Mouse (Mus musculus) olfactory bulb, adult 2 months (tissue): ENCODE data around the gene Lpin1.

Source experiments
- CTCF ChIP-seq: fragments of 200-500 bp; IDR thresholded peaks from 2 replicates; pipeline ENCODE4 v1.5.1; 2012; ENCODE audit warnings: low read depth, mild to moderate bottlenecking, low read length, moderate library complexity; ENCODE audit not compliant: insufficient read depth
- POLR2A ChIP-seq: fragments of 200-500 bp; IDR thresholded peaks from 2 replicates; pipeline ENCODE4 v1.6.1; 2012; ENCODE audit warnings: mild to moderate bottlenecking, low read depth, low read length, moderate library complexity; ENCODE audit not compliant: insufficient read depth

DNA sequence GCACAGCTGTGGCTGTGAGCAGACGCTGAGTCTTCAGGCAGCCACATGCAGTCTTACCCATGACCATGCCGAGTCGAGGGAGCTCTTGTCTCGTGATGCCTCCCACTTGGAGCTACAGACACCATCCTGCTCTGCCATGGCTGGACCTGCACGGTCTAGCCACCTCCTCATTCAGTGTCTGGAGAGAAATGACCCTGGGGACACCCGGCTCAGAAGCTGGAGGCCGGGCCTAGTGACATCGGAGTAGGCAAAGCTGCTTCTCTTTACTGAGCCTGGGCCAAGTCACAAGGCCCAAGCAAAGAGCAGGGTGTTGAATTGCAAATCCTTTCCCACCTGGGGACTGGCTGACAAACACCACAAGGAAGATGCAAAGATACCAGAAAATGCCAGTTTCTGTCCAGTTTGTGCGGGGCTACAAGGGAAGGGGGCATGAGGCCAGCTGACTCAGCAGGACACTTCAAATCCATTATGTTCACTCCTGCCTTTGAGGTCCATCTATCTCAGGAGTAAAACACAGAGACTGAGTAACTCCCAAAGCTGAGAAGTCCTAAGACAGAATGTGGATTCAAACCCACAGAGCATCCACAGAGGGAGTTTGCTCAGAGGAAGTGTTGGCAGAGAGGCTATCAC is 36.1 kb upstream of the Lpin1 start:
- TF ChIP-seq CTCF = no peak
- TF ChIP-seq POLR2A = no peak
